In the genomic region with DNA sequence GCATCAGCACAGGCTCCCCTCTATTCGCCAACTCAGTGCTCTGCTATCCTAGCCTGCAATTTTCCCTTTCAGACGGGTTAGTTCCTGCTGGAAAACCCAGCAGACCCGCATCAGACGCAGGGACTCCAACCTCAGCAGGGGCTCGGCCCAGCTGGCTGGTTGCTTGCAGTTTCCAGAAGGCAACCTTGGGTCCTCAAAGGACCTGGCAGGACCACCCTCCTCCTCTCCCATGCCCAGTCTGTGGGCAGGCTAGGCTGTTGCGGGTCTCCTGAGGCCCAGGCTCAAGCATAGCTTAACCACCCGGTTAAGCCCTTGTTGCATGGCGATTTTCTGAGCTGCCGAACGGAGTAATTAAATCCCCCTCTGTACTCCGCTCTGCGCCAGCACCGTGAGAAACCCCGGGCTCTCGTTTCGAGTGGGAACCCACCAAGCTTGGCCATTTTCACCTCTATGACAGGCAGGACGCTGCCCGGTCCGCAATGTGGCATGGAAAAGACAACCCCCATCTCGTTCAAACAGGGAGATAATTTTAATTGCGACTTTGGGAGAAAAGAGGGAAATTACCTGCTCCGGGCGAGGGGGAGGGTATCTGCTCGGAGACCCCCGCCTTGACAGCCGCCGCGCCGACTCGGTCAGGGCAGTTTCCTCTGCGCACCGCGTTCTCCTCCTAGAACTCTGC, we compare ENCODE assay signal across 9 mouse cellular contexts. TPM values are rescaled to one million over a fixed set of nuclear protein-coding genes. Genes with fewer than 3 reads are reported as not detected.
DNase-seq lines count a peak whose midpoint lies in the region; ATAC-seq and TF ChIP-seq lines count a peak whose summit lies in the region.
"Had no signal": no experiment of that assay in that cellular context is flagged by ENCODE, and none has a peak within 500 bp of the region (broad histone marks: within the 10 kb centered on the region; RNA-seq: fewer than 3 reads in every experiment).

No protein-coding gene starts in this region.

- no peak for TF ChIP-seq CTCF in brain, embryonic 14.5 days (IDR thresholded peaks at IDR 0.05; ENCODE audit: borderline replicate concordance, extremely low read depth, insufficient read depth, insufficient read length)

- H3K4me2 ChIP-seq in hindbrain, embryonic 11.5 days (replicated peaks; ENCODE audit: low read depth, low read length): peak overlapping the region; percentile 60; the same call in 1 of the 2 replicates
- H3K4me2 ChIP-seq in midbrain, embryonic 13.5 days (replicated peaks): peak overlapping the region; percentile 64

- DNase-seq in embryo, embryonic 10.5 days (ENCODE audit: low spot score): peak; percentile 56
- DNase-seq in embryo, embryonic 10 days (ENCODE audit: low spot score): no peak
- DNase-seq in brain, embryonic 14.5 days (ENCODE audit: low read depth): peak; percentile 40
- no peak for DNase-seq in hindbrain, embryonic 11.5 days (ENCODE audit: low spot score)
- DNase-seq in cerebellum, adult 9-10 months: no peak
- DNase-seq in frontal cortex, postnatal 36 days (ENCODE audit: low spot score in 2 of 2): no peak

- TF ChIP-seq POLR2A in brain, embryonic 14.5 days (IDR thresholded peaks at IDR 0.05; ENCODE audit: borderline replicate concordance, extremely low read depth, insufficient read depth, insufficient read length, poor library complexity, severe bottlenecking): no peak

- no peak overlapping the region for H3K27ac ChIP-seq in hindbrain, embryonic 11.5 days (ENCODE audit: low read depth, low read length)
- H3K27ac ChIP-seq in midbrain, embryonic 13.5 days: peak overlapping the region; percentile 61

- no peaks in the 10 kb centered on the region for H3K36me3 ChIP-seq in hindbrain, embryonic 11.5 days (ENCODE audit: control insufficient read depth, insufficient read depth, low read length)
- H3K36me3 ChIP-seq in midbrain, embryonic 13.5 days: no peaks in the 10 kb centered on the region

- peaks cover 29% of the 10 kb centered on the region for H3K4me1 ChIP-seq in hindbrain, embryonic 11.5 days (replicated peaks; ENCODE audit: control insufficient read depth, insufficient read depth, low read length)
- peaks cover 64% of the 10 kb centered on the region for H3K4me1 ChIP-seq in midbrain, embryonic 13.5 days (replicated peaks)

- peak overlapping the region; percentile 32 for H3K4me3 ChIP-seq in hindbrain, embryonic 11.5 days (ENCODE audit: low read depth, low read length)
- H3K4me3 ChIP-seq in midbrain, embryonic 13.5 days (replicated peaks): peak overlapping the region; percentile 47
- H3K4me3 ChIP-seq: erythroblast, embryonic 14.5 days had no signal

- H3K9me3 ChIP-seq in hindbrain, embryonic 11.5 days (ENCODE audit: control insufficient read depth, low read length): no peaks in the 10 kb centered on the region
- no peaks in the 10 kb centered on the region for H3K9me3 ChIP-seq in midbrain, embryonic 13.5 days

- peaks cover 96% of the 10 kb centered on the region for H3K27me3 ChIP-seq in hindbrain, embryonic 11.5 days (ENCODE audit: control insufficient read depth, insufficient read depth, low read length)
- peaks cover 100% of the 10 kb centered on the region for H3K27me3 ChIP-seq in midbrain, embryonic 13.5 days

- no peak for ATAC-seq in hindbrain, embryonic 11.5 days (ENCODE audit: low FRiP score)
- no peak for ATAC-seq in midbrain, embryonic 13.5 days
- ATAC-seq in CD4-positive, CD25-positive, alpha-beta regulatory T cell, adult 4 months: no peak

- under 1% methylated on average over 33 of the region's 33 CpGs for WGBS in hindbrain, embryonic 11.5 days
- WGBS in midbrain, embryonic 13.5 days: under 1% methylated on average over 33 of the region's 33 CpGs

- peak overlapping the region; percentile 12; the same call in 1 of the 2 replicates for H3K9ac ChIP-seq in hindbrain, embryonic 11.5 days (ENCODE audit: low read depth, low read length)
- peak overlapping the region; percentile 61 for H3K9ac ChIP-seq in midbrain, embryonic 13.5 days (replicated peaks)

RNA-seq across cellular contexts. Expression of gene Gata2, which starts 2.5 kb away (rescaled TPM):
- 11.4 and 15.6 TPM in 2 replicates for polyA plus RNA-seq in brain, embryonic 14.5 days (2012; rRNA removed)
- 18.2 and 26.3 TPM in 2 replicates for polyA plus RNA-seq in hindbrain, embryonic 11.5 days (2014; fragmentation: Nextera tagmentation; extraction: Ambion mirVana)
- 25.7 and 38.1 TPM in 2 replicates for polyA plus RNA-seq in midbrain, embryonic 13.5 days (2015; fragmentation: Nextera tagmentation; extraction: Ambion mirVana)
- polyA plus RNA-seq in CD4-positive, CD25-positive, alpha-beta regulatory T cell, adult 4 months (2017; shearing (Covaris generic)): under 1 TPM in 1 of 2 experiments, not detected in 1; 0.09 TPM

RNA-seq across cellular contexts. Expression of gene Dnajb8, which starts 25.9 kb away (rescaled TPM):
- polyA plus RNA-seq in brain, embryonic 14.5 days (2012; rRNA removed): not detected in 2 replicates
- not detected in 2 replicates for polyA plus RNA-seq in hindbrain, embryonic 11.5 days (2014; fragmentation: Nextera tagmentation; extraction: Ambion mirVana)
- polyA plus RNA-seq in midbrain, embryonic 13.5 days (2015; fragmentation: Nextera tagmentation; extraction: Ambion mirVana): not detected in 2 replicates
- polyA plus RNA-seq in CD4-positive, CD25-positive, alpha-beta regulatory T cell, adult 4 months (2017; shearing (Covaris generic)): not detected
- polyA plus RNA-seq: erythroblast, embryonic 14.5 days had no signal

Comparison
In these comparisons a context has a peak if more than half of its experiments do, and no peak if none do; other contexts are left out.
1. DNase-seq: peak in embryo, embryonic 10.5 days (single experiment) and brain, embryonic 14.5 days (single experiment); none in embryo, embryonic 10 days (single experiment), hindbrain, embryonic 11.5 days (single experiment), cerebellum, adult 9-10 months (single experiment) and frontal cortex, postnatal 36 days (0 of 2).
2. RNA of gene Gata2, which starts 2.5 kb away (polyA plus RNA-seq): 25.7 to 38.1 TPM in midbrain, embryonic 13.5 days, 18.2 to 26.3 TPM in hindbrain, embryonic 11.5 days and 11.4 to 15.6 TPM in brain, embryonic 14.5 days; 0.09 TPM in CD4-positive, CD25-positive, alpha-beta regulatory T cell, adult 4 months; every median in the first group is over 10 times any median in the second.